Mouse (Mus musculus): Measurements from ENCODE around the gene Dpt.

The Dpt gene

DNA sequence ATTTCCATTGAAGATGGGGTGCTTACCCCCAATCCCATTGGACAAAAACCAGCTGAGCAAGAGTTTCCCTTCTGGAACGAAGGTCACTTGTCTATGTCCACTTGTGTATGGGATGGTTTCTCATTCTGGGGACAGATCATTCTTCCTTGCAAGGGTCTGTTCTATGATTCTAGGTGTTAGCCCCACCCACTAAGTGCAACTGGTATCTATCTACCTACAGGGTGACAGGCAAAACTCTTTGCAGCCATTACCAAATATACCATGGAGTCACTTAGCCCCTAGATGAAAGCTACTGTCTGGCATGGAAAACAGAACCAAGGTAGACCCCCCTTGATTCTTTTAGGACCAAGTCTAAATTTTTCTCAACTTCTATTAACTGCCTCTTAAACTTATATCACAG, 24.9 kb downstream of the Dpt start:
- DNase-seq, result no peak

DNA sequence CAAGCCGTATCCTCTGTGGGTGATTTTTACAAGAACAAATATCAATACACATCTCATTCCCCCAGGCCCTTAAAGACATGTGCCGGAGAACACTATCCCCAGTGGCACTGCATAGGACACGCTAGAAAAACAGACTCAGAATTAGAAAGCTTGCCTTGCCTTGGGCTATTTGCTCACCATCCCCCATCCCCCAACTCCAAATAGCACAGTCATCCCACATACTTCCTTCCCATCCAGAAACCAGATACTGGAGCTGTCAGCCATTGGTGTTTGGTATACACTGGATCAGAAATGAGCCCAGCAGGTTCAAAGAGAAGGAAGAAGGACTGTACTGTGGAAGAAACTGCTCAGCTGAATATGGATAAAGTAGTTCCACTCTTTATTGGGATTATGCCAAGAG, 25.4 kb downstream of the Dpt start:
- no peak for DNase-seq

- DNase-seq, result no peak
Measured at GRCm38 (mm10) chr1:164822268-164822667, 25.8 kb downstream of the Dpt start.

- no peak for DNase-seq
Measured at GRCm38 (mm10) chr1:164824896-164825295, 28.5 kb downstream of the Dpt start.

- DNase-seq, result no peak
Measured at GRCm38 (mm10) chr1:164829881-164830280, 33.4 kb downstream of the Dpt start.

DNA sequence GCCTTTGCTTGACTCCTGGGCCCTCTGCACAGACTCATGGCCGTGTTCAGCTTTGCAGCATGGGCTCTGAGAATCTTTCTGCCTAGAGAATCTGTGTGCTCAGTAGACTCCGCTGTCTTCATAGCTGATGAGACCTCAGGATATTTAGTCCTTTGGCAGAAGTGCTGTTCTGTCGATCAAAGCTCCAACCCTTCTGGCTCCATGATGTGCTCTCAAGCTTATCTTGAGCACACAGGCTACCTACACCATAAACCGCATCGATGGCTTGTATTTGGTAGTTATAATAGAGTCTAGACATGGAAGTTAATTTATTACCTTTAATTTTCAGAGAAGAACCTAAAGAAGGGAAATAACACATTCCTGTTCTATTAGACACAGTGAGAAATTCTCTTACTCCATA, 36.0 kb downstream of the Dpt start:
- no peak for DNase-seq

- DNase-seq, result no peak
Measured at GRCm38 (mm10) chr1:164848616-164849265, 52.3 kb downstream of the Dpt start.

DNA sequence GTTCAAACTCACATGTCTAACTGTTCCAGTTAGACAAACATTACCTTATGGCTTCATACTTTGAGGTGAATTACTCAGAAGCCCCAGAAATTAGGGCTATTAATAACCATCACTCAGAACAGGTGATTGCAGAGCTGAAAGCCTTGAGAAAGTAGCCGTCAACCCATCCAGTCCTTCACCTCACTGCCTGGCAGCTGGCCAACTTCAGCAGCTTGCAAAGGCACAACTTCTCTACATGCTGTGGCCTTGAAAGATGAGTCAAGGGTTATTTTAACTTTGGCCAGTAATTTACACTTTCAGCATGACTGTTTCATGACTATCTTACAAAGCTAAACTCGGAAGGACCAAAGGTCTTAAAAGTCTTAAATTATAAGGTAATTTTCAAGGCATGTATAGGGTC, 59.3 kb downstream of the Dpt start:
- peak; percentile 49 for DNase-seq

GRCm38 (mm10) chr1:164859952-164860351, 63.5 kb downstream of the Dpt start:
- no peak for DNase-seq

DNA sequence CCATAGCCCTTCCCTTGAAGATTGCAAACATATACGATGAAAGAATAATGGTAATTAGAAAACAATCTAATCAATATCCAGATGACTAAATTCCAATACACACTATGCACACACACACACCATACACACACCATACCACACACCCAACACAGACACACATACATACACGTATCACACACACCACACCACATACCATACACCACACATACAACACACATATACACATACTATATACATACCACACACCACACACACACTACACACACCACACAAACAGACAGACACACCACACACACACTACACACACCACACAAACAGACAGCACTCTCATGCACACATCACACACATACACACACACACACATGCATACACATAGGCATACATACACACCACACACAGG, 64.3 kb downstream of the Dpt start:
- DNase-seq, result peak; percentile 7

DNA sequence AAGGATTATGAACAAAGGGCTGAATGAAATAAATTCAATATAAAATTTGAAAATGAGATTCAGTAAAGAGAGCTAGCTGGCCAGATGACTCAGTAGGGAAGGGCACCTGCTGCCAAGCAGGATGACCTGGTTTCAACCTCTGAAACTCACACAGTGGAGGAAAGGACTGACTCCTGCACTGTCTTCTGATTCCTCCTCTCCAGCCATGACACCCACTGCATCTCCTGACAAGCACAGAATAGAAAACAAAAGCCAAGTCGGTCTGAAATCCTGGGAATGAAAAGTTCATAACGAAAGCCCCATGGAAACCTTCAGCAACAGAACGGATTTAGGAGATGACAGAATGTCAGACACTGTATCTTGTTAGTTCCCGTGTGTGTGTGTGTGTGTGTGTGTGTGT, 65.1 kb downstream of the Dpt start:
- DNase-seq, result peak; percentile 68

- DNase-seq, result peak; percentile 54
Measured at GRCm38 (mm10) chr1:164862946-164863883, 66.8 kb downstream of the Dpt start.

GRCm38 (mm10) chr1:164864666-164865065, 68.2 kb downstream of the Dpt start:
- no peak for DNase-seq

GRCm38 (mm10) chr1:164870694-164871093, 74.2 kb downstream of the Dpt start:
- DNase-seq, result no peak

Data from cerebellum, adult 11-12 months (tissue).